Mouse (Mus musculus): Measurements from ENCODE around the gene Lhfp.

DNA sequence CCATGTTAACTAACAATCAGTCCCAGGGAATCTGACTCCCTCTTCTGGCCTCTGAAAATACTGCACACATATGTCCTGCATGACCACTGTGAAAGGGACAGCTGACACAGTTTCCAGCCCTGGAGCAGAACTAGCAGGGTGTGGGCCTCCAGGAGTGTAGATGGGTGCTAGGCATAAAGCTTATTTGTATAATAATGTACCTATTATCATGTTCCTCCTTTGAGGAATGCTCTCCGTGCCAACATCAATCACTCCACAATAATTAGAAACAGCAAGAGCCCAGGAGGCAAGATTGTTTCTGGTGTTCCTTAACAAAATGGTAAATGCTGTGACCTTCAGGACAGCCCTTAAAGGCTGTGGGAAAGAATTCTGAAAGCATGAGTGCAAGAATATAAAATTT lies 264.5 kb downstream of the Lhfp start:
- TF ChIP-seq POLR2A (IDR thresholded peaks at IDR 0.05; ENCODE audit: borderline replicate concordance, extremely low read depth, insufficient read depth, insufficient read length, poor library complexity, severe bottlenecking) (no peak), CTCF (IDR thresholded peaks at IDR 0.05; ENCODE audit: borderline replicate concordance, extremely low read depth, insufficient read depth, insufficient read length) (no peak)

All from brain, embryonic 14.5 days (tissue).